Mouse (Mus musculus) left cerebral cortex, postnatal 10 days (tissue): ENCODE measurements around the gene Plvap. TPM values are rescaled to one million over a fixed set of nuclear protein-coding genes. Genes with fewer than 3 reads are reported as not detected.
"Not testable (repeated sequence)": the region's sequence is repeated elsewhere in the genome, so short reads cannot be mapped to it uniquely, and the experiment has no call there.

ENCODE experiments used
- DNase-seq, 2 experiments: peaks; one replicate each; pipeline ENCODE4 v3.0.0; 2021 to 2022; ENCODE audit warnings: low spot score in 2 of 2, mixed read lengths in 1 of 2; ENCODE audit errors: extremely low spot score in 1 of 2
- intact Hi-C: fragments of 180-260 bp; cut with DNase I; formaldehyde crosslinking; loops from one replicate; pipeline ENCODE4 v1.15.1; 2025
- total RNA-seq, 2 experiments: library from RNA; stranded (reverse); gene quantifications; 2 replicates each; pipeline ENCODE4 v1.2.3; 2021

Gene Plvap
- total RNA-seq = 1 to 10 TPM; 5.6 to 7.3 TPM

GRCm38 (mm10) chr8:71511644-71512043, at the start of gene Plvap:
TSS of gene Plvap (minus strand) at chr8:71511752.
- intact Hi-C loops = no loop called here
- no peak for DNase-seq

GRCm38 (mm10) chr8:71560765-71561164, 49.2 kb upstream of the Plvap start:
- DNase-seq = no peak

GRCm38 (mm10) chr8:71560071-71560470, 48.5 kb upstream of the Plvap start:
- intact Hi-C loops = loop anchor here (2.0 kb wide), 1 partner anchor 101 kb away; no protein-coding TSS in a partner anchor
- DNase-seq = no peak

More at GRCm38 (mm10) chr8:71560765-71561164, 49.2 kb upstream of the Plvap start:
- intact Hi-C loops = loop anchor here (1.0 to 2.0 kb wide), 2 partner anchors 35 to 100 kb away; no protein-coding TSS in a partner anchor

GRCm38 (mm10) chr8:71558958-71559690, 47.6 kb upstream of the Plvap start:
- DNase-seq = peak in 1 of 2 experiments; percentile 71
- intact Hi-C loops = no loop called here

- intact Hi-C loops = no loop called here
- no peak for DNase-seq
Observed at GRCm38 (mm10) chr8:71558071-71558957, 46.8 kb upstream of the Plvap start, which contains the start of gene Tmem221. TSS of gene Tmem221 (minus strand) at chr8:71558871.

- intact Hi-C loops = no loop called here
- no peak for DNase-seq
Observed at GRCm38 (mm10) chr8:71554644-71555043, 43.1 kb upstream of the Plvap start.

DNA sequence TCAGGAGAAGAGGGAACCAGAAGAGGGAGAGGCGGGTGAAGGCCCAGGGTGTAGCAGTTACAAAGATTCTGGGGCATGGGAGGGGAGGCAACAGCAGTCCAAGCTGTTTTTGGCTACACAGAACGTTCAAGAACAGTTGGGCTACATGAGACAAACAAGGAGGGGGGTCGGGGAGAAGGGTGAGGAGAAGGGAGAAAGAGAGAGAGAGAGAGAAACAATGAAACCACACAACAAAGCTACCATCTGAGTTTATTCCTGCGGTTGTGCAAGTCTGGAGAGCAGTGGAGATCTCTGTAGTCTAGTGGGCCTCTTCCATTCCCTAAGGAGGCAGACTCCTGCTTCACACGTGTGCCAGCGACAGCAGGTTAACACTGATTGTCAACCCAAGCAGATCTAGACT, 42.4 kb upstream of the Plvap start:
- intact Hi-C loops = no loop called here
- DNase-seq = no peak

DNA sequence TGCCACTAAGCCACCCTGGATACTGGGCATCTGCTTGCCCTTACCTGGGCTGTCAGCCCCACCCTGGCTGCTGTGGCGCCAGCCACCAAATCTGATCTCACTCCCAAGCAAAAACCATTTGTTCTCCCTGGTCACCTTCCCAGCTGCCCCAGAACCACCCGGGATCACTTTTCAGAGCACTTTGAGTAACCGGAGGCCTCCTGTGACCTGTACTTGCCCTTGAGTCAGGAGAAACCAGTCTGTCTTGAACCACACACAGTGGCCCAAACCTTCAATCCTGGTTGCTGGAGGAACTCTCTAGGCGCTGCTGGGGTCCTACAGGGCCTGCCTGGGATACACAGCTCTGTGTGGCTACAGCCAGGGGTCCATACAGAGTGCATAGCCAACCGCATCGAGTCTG, 41.2 kb upstream of the Plvap start:
- intact Hi-C loops = no loop called here
- DNase-seq = no peak

DNA sequence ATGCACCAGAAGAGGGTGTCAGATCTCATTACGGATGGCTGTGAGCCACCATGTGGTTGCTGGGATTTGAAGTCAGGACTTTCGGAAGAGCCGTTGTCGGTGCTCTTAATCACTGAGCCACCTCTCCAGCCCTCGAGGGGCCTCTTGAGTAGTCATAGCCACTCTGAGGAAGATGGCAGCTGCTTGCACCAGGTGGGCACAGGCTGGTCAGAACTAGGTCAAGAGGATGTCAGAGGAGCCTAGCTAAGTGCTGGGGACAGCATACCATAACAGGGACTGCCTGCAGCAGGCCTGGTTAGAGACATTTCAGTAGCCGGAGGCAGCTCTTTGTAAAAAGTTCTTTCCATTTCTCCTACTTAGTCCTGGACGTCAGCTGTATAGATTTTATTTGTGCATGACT, 39.2 kb upstream of the Plvap start:
- DNase-seq = no peak
- intact Hi-C loops = no loop called here

DNA sequence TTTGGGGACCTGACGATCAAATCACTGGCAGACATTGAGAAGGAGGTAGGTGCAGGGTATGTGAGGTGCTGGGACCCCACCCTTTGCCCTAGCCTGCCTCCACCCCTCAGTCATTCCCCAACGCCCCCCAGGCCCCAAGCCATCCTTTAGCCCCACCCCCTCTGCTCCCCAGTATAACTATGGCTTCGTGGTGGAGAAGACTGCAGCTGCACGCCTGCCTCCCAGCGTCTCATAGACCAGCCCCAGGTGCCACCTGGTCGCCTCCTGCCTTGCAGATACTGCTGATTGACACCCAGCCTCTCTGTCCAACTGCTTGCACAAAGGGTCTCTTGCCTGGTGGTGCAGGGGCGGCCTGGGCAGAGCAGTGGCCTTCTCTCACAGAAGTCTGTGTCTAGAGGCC, 36.0 kb upstream of the Plvap start:
- intact Hi-C loops = no loop called here

GRCm38 (mm10) chr8:71545053-71545452, 33.5 kb upstream of the Plvap start:
- DNase-seq = no peak
- intact Hi-C loops = no loop called here

More for the DNA sequence above, 36.0 kb upstream of the Plvap start:
- no peak for DNase-seq

GRCm38 (mm10) chr8:71543755-71544154, 32.2 kb upstream of the Plvap start:
- intact Hi-C loops = no loop called here
- DNase-seq = no peak

GRCm38 (mm10) chr8:71542632-71543343, 31.2 kb upstream of the Plvap start, which contains the start of gene Mvb12a:
TSS of gene Mvb12a (plus strand) at chr8:71542922.
- intact Hi-C loops = no loop called here
- peak; percentile 98 for DNase-seq

DNA sequence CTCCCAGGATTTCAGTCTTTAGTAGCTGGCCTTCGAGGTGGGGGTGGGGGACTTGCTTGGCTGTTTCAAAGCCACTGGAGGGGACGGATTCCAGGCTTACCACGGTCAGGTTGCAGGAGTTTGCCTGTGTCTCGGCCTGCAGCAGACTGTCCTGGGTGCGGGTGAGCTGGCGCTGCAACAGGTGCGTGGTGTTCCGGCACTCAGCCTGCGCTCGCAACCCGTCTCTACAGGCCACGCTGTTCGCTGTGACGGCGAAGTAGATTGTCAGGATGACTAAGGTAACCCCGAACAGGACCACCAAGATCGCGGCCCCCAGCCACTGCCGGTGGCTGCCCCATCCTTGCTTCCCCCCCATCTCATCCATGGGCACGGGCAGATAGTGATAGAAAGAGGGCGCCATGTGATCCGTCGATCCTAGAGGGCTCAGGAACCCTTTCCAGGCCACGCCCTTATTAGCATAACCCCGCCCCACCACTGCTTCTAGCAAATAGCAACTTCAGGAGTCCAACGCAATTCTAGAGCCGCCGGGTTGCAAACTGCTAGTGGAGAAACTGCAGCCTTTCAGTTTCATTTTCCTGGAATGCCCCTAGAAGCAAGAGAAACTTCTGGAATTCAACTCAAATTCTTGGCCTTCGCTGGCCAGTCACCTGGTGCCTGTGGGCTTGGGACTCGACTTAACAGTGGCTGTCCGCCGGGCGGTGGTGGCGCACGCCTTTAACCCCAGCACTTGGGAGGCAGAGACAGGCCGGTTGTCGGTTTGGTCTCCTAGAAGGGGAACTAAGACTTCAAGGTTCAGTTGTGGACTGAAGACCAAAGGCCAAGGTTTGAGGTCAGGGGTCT, 25.7 kb upstream of the Plvap start, which contains the start of gene Bst2:
Bst2 (minus strand) TSS at position 429 of the 840 bp plus-strand sequence.
- intact Hi-C loops = no loop called here
- DNase-seq = peak in 1 of 2 experiments; percentile 89

DNA sequence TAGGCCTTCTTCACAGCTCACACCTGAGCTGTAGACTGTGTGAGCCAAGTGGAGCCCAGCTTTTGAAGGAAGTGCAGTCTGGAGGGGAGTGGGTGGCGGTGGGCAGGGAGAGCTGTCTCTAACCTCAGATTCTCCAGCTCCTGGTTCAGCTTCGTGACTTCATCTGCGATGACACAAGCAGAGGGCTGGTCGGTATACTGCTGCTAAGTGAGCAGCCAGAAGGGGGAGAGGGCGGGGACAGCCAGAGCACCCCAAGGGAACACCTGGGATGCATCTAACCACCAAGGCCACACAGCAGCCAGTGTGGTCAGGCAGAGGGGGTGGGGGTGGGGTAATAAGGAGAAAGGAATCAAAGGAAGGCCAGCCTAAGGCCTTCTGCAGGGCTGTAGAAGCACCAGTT, 24.1 kb upstream of the Plvap start:
- DNase-seq = no peak
- intact Hi-C loops = no loop called here

DNA sequence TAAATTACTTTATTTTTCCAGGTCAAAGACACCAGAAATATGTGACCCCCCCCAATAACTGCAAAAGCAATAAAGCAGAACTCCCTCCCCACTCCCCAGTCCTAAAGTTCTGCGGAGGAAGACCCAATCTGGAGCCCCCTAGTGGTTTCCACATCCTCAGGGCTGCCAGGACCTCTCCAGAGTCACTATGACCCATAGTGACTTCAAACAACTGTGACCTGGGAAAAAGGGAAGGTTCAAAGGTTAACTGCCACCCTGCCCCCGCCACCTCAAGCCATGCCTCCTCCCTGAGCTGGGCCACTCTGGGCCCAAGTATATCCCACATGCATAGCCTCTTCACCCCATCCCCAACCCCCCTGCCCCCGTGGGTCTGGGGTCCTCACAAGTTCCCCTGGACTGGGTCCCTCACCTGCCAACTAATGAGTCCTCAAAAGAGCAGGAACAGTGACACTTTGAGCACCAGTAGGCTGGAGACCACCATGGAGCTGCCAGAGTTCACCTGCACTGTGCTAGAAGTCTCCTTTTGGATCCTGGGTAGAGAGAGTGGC, 22.8 kb upstream of the Plvap start:
- intact Hi-C loops = loop anchor here (5.0 kb wide), 1 partner anchor 92 kb away; no protein-coding TSS in a partner anchor
- DNase-seq = no peak

DNA sequence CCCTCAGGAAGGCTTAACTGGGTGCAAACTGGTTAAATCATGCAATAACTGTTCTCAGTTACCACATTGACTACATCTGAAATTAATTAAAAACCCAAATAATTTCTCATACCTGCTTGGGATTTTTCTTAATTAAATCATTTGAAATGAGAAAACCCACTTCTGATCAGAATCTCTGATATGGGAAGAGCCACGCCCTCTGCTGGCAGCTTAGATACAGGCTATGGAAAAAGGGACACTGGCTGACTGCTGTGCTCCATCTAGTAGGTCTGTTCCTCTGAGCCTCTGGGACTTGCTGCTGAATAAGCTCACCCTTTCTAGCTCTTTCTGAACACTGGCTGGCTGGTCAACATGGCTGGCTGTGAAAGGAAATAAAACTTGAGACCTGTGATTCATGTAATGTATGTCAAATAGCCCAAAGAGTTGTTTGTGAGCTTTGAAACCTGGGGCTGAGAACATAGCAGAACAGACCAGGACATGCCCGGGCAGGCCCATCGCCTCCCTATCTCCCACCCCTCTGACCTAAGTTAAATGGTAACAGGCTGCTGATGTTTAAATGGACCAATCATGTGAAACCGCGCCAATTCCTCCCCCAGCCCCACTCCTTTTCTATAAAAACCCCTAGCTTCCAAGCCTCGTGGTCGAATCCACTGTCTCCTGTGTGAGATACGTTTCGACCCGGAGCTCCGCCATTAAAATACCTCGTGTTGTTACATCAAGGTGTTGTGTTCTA, 19.3 kb upstream of the Plvap start:
- intact Hi-C loops = loop anchor here (5.0 kb wide), 1 partner anchor 89 kb away; no protein-coding TSS in a partner anchor
- DNase-seq = not testable (repeated sequence)
